Mouse (Mus musculus) C2C12 (cell line): Measurements from ENCODE around the gene Slc9c1. TPM values are rescaled to one million over a fixed set of nuclear protein-coding genes. Genes with fewer than 3 reads are reported as not detected.

ENCODE experiments used
- H3K27me3 ChIP-seq: one replicate; pipeline ENCODE4 v1.6.1; 2011; ENCODE audit not compliant: control insufficient read depth, insufficient read depth, insufficient read length
- H3K36me3 ChIP-seq: one replicate; pipeline ENCODE4 v1.6.1; 2011; ENCODE audit not compliant: control insufficient read depth, insufficient read depth
- H3K4me3 ChIP-seq: one replicate; pipeline ENCODE4 v1.5.1; 2011; ENCODE audit warnings: mild to moderate bottlenecking, control low read depth; ENCODE audit not compliant: poor library complexity, insufficient read depth, severe bottlenecking
- H3K79me2 ChIP-seq: one replicate; pipeline ENCODE4 v1.6.1; 2011; ENCODE audit not compliant: control insufficient read depth, insufficient read depth
- H3K79me3 ChIP-seq: one replicate; pipeline ENCODE4 v1.6.1; 2011; ENCODE audit warnings: low read depth, control low read depth
- H3ac ChIP-seq: one replicate; pipeline ENCODE3; 2011; ENCODE audit warnings: low read depth; ENCODE audit not compliant: control insufficient read depth, insufficient read length
- CEBPB ChIP-seq: IDR thresholded peaks from one replicate; pipeline ENCODE4 v1.6.1; 2011; ENCODE audit warnings: low read depth, mild to moderate bottlenecking, control low read depth, moderate library complexity
- CTCF ChIP-seq: IDR thresholded peaks from one replicate; pipeline ENCODE4 v1.5.1; 2011; ENCODE audit not compliant: control insufficient read depth, insufficient read depth, insufficient read length
- FOSL1 ChIP-seq: IDR thresholded peaks from one replicate; pipeline ENCODE4 v1.8.0; 2011; ENCODE audit warnings: mild to moderate bottlenecking, low read length; ENCODE audit not compliant: poor library complexity, insufficient read depth, severe bottlenecking
- MAX ChIP-seq: IDR thresholded peaks from one replicate; pipeline ENCODE4 v1.6.1; 2011; ENCODE audit warnings: mild to moderate bottlenecking, control low read depth
- MYOD1 ChIP-seq: IDR thresholded peaks from one replicate; pipeline ENCODE4 v1.6.1; 2011; ENCODE audit warnings: low read depth; ENCODE audit not compliant: control insufficient read depth, insufficient read length
- MYOG ChIP-seq: IDR thresholded peaks from one replicate; pipeline ENCODE4 v1.6.1; 2011; ENCODE audit not compliant: control insufficient read depth, insufficient read length; ENCODE audit errors: extremely low read depth
- USF1 ChIP-seq: IDR thresholded peaks from one replicate; pipeline ENCODE4 v1.6.1; 2011; ENCODE audit warnings: low read depth, mild to moderate bottlenecking, control low read depth, moderate library complexity
- polyA plus RNA-seq: library from polyadenylated mRNA; unstranded; fragments of >200 nt; fragmentation: generic; extraction: Trizol; gene quantifications from one replicate; pipeline ENCODE4 v1.2.1, GENCODE M21; 2012; ENCODE audit warnings: missing spikeins

Slc9c1 gene
- polyA plus RNA-seq, 1 experiment, result not detected

DNA sequence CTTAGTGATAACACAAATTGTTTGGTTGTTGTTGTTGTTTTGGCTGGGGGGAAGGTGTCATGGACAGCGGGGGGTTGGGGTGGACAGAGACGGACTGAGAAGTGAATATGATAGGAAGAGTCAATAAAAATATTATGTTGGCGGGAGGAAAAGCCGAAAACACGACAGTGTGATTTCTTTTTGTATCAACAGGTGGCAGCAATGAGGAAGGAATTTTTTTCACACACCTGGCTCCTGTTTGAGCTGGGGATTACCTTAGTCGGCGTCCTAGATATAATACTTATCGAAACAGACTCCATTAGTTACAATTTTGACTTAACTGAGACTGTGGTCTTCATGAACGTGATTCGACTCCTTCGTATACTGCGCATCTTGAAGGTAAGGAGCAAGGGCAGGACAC lies 44.8 kb downstream of the Slc9c1 start:
- H3ac ChIP-seq, result no peak overlapping the region
- H3K27me3 ChIP-seq, result no peaks in the 10 kb centered on the region
- H3K79me3 ChIP-seq, result no peaks in the 10 kb centered on the region
- no peaks in the 10 kb centered on the region for H3K79me2 ChIP-seq
- H3K36me3 ChIP-seq, result no peaks in the 10 kb centered on the region
- TF ChIP-seq USF1 (no peak), MYOG (no peak), MYOD1 (no peak), CTCF (no peak), CEBPB (no peak), FOSL1 (no peak), MAX (no peak)
- H3K4me3 ChIP-seq, result no peak overlapping the region

DNA sequence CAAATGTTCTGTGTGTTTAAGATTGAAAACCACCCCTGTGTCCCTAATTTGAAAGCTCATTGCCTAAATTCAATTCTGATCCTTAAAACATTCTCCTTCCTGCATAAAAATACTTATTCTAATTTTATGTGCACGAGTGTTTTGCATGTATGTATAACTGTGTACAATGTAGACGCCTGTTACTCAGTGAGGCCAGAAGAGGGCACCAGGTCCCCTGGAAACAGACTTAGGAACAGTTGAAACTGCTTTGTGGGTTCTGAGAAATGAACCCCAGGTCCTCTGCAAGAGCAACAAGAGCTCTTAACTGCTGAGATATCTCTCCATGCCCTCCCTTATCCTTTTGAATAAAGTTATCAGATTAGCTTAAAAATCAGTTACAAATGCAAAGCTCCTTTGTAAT lies 47.4 kb downstream of the Slc9c1 start:
- Histone ChIP-seq H3K4me3 (no peak overlapping the region), H3K79me2 (no peaks in the 10 kb centered on the region), H3ac (no peak overlapping the region), H3K27me3 (no peaks in the 10 kb centered on the region), H3K79me3 (no peaks in the 10 kb centered on the region), H3K36me3 (no peaks in the 10 kb centered on the region)
- TF ChIP-seq MYOD1 (no peak), CEBPB (no peak), MAX (no peak), USF1 (no peak), MYOG (no peak), FOSL1 (no peak), CTCF (no peak)

DNA sequence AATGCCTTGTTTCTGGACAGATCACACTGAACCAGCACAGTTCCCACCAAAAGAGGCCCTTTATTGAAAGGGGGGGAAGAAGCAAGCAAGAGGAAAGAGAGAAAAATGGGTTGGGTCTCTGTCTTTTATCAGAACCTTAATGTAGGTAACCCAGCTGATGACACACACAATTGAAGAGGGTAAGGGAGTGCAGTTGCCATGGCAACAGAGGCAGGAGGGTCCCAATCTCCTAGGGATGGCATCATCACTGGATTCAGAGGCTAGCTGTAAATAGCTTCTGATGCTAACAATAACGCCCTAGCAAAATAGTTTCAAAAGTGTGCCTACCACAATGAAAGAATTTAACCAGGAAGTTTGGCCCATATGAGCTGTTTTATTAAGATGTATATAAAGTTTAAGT lies 58.5 kb downstream of the Slc9c1 start:
- Histone ChIP-seq H3K79me3 (no peaks in the 10 kb centered on the region), H3K27me3 (no peaks in the 10 kb centered on the region), H3ac (no peak overlapping the region), H3K79me2 (no peaks in the 10 kb centered on the region), H3K4me3 (no peak overlapping the region), H3K36me3 (no peaks in the 10 kb centered on the region)
- TF ChIP-seq MYOG, result no peak
- no peak for TF ChIP-seq CEBPB
- TF ChIP-seq FOSL1, result no peak
- TF ChIP-seq MYOD1, result no peak
- TF ChIP-seq USF1, result no peak
- no peak for TF ChIP-seq CTCF
- no peak for TF ChIP-seq MAX

DNA sequence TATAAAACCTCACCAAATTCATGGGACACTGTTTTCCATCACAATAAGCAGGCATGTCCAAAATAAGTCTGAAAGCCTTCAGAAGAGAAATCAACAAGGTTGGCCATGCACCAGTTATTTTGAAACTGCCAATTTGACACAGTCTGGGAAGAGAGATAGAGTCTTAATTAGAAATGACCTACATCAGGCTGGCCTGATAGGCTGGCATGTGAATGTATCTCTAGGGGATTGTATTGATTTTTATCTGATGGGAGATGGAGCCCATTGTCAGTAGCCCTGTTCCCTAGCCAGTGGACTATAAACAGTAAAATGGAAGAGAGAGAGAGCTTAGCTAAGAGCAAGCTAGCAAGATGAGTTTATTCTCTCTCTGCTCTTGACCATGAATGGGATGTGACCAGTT lies 60.4 kb downstream of the Slc9c1 start:
- Histone ChIP-seq H3K79me3 (no peaks in the 10 kb centered on the region), H3K27me3 (peaks cover 8% of the 10 kb centered on the region), H3K4me3 (no peak overlapping the region), H3K79me2 (no peaks in the 10 kb centered on the region), H3K36me3 (no peaks in the 10 kb centered on the region), H3ac (no peak overlapping the region)
- TF ChIP-seq MYOG (no peak), CTCF (no peak), MAX (no peak)

DNA sequence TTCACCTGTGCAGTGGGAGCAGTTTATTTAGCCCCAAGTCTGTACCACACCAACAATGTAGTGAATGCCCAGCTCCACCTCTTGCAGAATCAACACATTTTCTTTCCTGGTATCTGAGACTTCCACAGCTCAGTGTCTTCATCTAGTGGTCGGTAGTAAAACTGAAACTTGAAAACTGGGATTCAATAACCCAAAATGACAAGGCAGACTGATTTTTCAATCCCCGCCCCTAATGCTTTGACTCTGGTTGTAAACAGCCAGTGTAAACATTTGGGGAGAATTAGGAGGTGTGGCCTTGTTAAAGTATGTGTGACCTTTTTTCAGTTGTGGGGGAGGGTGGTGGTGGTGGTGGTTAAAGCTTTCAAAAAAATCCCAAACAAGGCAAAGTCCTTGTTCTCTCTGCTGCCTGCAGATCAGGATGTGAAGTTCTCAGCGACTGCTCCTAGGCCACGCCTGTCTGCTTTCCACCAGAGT lies 73.4 kb downstream of the Slc9c1 start:
- Histone ChIP-seq H3K27me3 (peaks cover 4% of the 10 kb centered on the region), H3K79me2 (no peaks in the 10 kb centered on the region), H3K36me3 (no peaks in the 10 kb centered on the region), H3K4me3 (no peak overlapping the region), H3ac (no peak overlapping the region), H3K79me3 (no peaks in the 10 kb centered on the region)
- TF ChIP-seq CTCF (no peak), MYOD1 (no peak), CEBPB (no peak), USF1 (no peak), FOSL1 (no peak), MAX (no peak), MYOG (no peak)

DNA sequence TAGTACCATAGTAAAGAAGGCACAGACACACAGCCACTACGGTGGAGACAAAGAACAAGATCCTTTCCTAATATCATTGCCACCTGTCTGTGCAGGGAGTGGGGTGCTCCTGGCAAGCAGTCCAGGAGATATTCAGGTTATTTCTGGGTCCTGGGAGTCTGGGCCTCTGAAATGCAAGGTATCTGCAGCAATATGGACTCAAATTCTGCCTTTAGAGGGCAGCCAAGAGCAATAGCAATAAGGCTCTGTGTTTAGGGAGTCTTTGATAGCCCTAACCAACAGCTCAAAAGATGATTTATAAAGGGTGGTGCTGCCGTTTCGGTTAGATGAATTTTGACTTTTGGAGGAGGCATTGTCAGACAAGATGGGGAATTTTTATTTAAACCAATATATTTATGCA lies 74.2 kb downstream of the Slc9c1 start:
- TF ChIP-seq MAX (no peak), MYOG (no peak)
- H3K36me3 ChIP-seq, result no peaks in the 10 kb centered on the region
- no peaks in the 10 kb centered on the region for H3K79me2 ChIP-seq
- H3K27me3 ChIP-seq, result peaks cover 4% of the 10 kb centered on the region
- no peak overlapping the region for H3ac ChIP-seq
- no peak overlapping the region for H3K4me3 ChIP-seq
- H3K79me3 ChIP-seq, result no peaks in the 10 kb centered on the region
